Mouse (Mus musculus) megakaryocyte, adult 5-6 weeks (primary cell): ENCODE measurements around the gene Ptprd. TPM values are rescaled to one million over a fixed set of nuclear protein-coding genes. Genes with fewer than 3 reads are reported as not detected.

ENCODE experiments used
- ATAC-seq: 2 replicates; pipeline ENCODE4 v1.8.0; 2016; ENCODE audit warnings: mild to moderate bottlenecking, inconsistent platforms; ENCODE audit not compliant: poor library complexity, severe bottlenecking
- total RNA-seq, 2 experiments: library from RNA; stranded (forward) in 1 of 2; stranded (reverse) in 1 of 2; fragments of 153-499, 151-499 nt in 1 of 2; fragments of 221-1000, 200-1000 nt in 1 of 2; gene quantifications; 2 replicates each; pipeline versions ENCODE4 v1.2.3 to v1.2.4; 2015 to 2017

The Ptprd gene
- total RNA-seq, 2 experiments from 2014 or later = 0.04 to 0.29 TPM

- ATAC-seq = no peak
Measured at GRCm38 (mm10) chr4:76244371-76244770, 1967.4 kb downstream of the Ptprd start.

GRCm38 (mm10) chr4:76241542-76241941 lies 1970.2 kb downstream of the Ptprd start:
- no peak for ATAC-seq

GRCm38 (mm10) chr4:76241140-76241539 lies 1970.6 kb downstream of the Ptprd start:
- no peak for ATAC-seq

GRCm38 (mm10) chr4:76239063-76239462 lies 1972.7 kb downstream of the Ptprd start:
- ATAC-seq = no peak

- ATAC-seq = no peak
Measured at GRCm38 (mm10) chr4:76238577-76238976, 1973.2 kb downstream of the Ptprd start.

- no peak for ATAC-seq
Measured at GRCm38 (mm10) chr4:76237827-76238226, 1973.9 kb downstream of the Ptprd start.

GRCm38 (mm10) chr4:76223720-76224119 lies 1988.0 kb downstream of the Ptprd start:
- no peak for ATAC-seq

- ATAC-seq = no peak
Measured at GRCm38 (mm10) chr4:76222520-76222919, 1989.2 kb downstream of the Ptprd start.

GRCm38 (mm10) chr4:76218065-76218464 lies 1993.7 kb downstream of the Ptprd start:
- no peak for ATAC-seq

- no peak for ATAC-seq
Measured at GRCm38 (mm10) chr4:76215141-76215540, 1996.6 kb downstream of the Ptprd start.

GRCm38 (mm10) chr4:76199321-76199720 lies 2012.4 kb downstream of the Ptprd start:
- no peak for ATAC-seq

- no peak for ATAC-seq
Measured at GRCm38 (mm10) chr4:76194762-76195161, 2017.0 kb downstream of the Ptprd start.

- no peak for ATAC-seq
Measured at GRCm38 (mm10) chr4:76193496-76193895, 2018.3 kb downstream of the Ptprd start.

- ATAC-seq = no peak
Measured at GRCm38 (mm10) chr4:76192031-76192430, 2019.7 kb downstream of the Ptprd start.

GRCm38 (mm10) chr4:76190788-76191187 lies 2021.0 kb downstream of the Ptprd start:
- ATAC-seq = no peak

- ATAC-seq = no peak
Measured at GRCm38 (mm10) chr4:76183095-76183494, 2028.7 kb downstream of the Ptprd start.

- ATAC-seq = no peak
Measured at GRCm38 (mm10) chr4:76179497-76179896, 2032.3 kb downstream of the Ptprd start.

GRCm38 (mm10) chr4:76175086-76175485 lies 2036.7 kb downstream of the Ptprd start:
- no peak for ATAC-seq

GRCm38 (mm10) chr4:76155750-76156149 lies 2056.0 kb downstream of the Ptprd start:
- ATAC-seq = no peak

- no peak for ATAC-seq
Measured at GRCm38 (mm10) chr4:76154190-76154589, 2057.6 kb downstream of the Ptprd start.

- no peak for ATAC-seq
Measured at GRCm38 (mm10) chr4:76144925-76145324, 2066.8 kb downstream of the Ptprd start.

- ATAC-seq = no peak
Measured at GRCm38 (mm10) chr4:76144333-76144732, 2067.4 kb downstream of the Ptprd start.

GRCm38 (mm10) chr4:76137901-76138300 lies 2073.9 kb downstream of the Ptprd start:
- no peak for ATAC-seq

- no peak for ATAC-seq
Measured at GRCm38 (mm10) chr4:76136625-76137024, 2075.1 kb downstream of the Ptprd start.
